Mouse (Mus musculus): ENCODE results near the gene Gpr153.

DNA sequence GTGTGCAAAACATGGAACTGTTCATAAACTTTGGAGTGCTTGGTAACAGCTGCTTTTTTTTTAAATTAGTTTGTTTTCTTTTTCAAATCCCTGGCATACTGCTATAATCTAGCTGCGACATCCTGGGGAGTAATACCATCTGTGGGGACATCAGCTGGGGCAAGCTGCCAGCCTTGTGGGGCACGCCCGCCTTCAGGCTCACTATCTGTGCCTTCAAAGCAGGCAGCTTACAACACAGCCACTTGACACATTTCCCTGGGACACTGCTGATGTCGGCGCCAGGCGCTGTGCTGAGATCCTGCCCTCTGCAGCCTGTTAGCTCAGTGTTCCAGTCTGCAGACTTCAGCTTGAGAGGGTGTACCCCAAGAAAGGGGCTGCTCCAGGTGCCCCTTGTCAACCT lies 17.0 kb upstream of the Gpr153 start:
- no peak for TF ChIP-seq POLR2A (IDR thresholded peaks at IDR 0.05; ENCODE audit: insufficient read depth, low read depth, low read length)
- TF ChIP-seq CTCF (IDR thresholded peaks at IDR 0.05; ENCODE audit: insufficient read depth, low read depth, low read length) = no peak

All from olfactory bulb, adult 2 months (tissue).